Mouse (Mus musculus) left cerebral cortex, postnatal 10 days (tissue): ENCODE measurements around the gene Eml1. TPM values are rescaled to one million over a fixed set of nuclear protein-coding genes. Genes with fewer than 3 reads are reported as not detected.
A peak's percentile ranks its signal among the peaks of the same experiment; 100 is the strongest.

Source experiments
- DNase-seq, 2 experiments: peaks; one replicate each; pipeline ENCODE4 v3.0.0; 2021 to 2022; ENCODE audit warnings: low spot score in 2 of 2, mixed read lengths in 1 of 2; ENCODE audit errors: extremely low spot score in 1 of 2
- intact Hi-C: fragments of 180-260 bp; cut with DNase I; formaldehyde crosslinking; loops from one replicate; pipeline ENCODE4 v1.15.1; 2025
- total RNA-seq, 2 experiments: library from RNA; stranded (reverse); gene quantifications; 2 replicates each; pipeline ENCODE4 v1.2.3; 2021

Gene Eml1
- total RNA-seq, 2 experiments from 2014 or later = 60.4 to 64.4 TPM

GRCm38 (mm10) chr12:108403957-108404356, 33.2 kb downstream of the Eml1 start:
- no peak for DNase-seq
- intact Hi-C loops = no loop called here

- DNase-seq = no peak
- intact Hi-C loops = no loop called here
Measured at GRCm38 (mm10) chr12:108409100-108409499, 38.3 kb downstream of the Eml1 start.

- intact Hi-C loops = no loop called here
- DNase-seq = no peak
Measured at GRCm38 (mm10) chr12:108410416-108411208, 39.9 kb downstream of the Eml1 start.

GRCm38 (mm10) chr12:108414932-108415331, 44.2 kb downstream of the Eml1 start:
- intact Hi-C loops = no loop called here
- no peak for DNase-seq

GRCm38 (mm10) chr12:108419570-108419969, 48.8 kb downstream of the Eml1 start:
- intact Hi-C loops = no loop called here
- DNase-seq = no peak

GRCm38 (mm10) chr12:108421477-108421876, 50.7 kb downstream of the Eml1 start:
- intact Hi-C loops = loop anchor here (5.0 kb wide), 2 partner anchors 59 to 71 kb away; no protein-coding TSS in a partner anchor
- no peak for DNase-seq

- intact Hi-C loops = loop anchor here (5.0 kb wide), 2 partner anchors 60 to 70 kb away; no protein-coding TSS in a partner anchor
Measured at GRCm38 (mm10) chr12:108422495-108422857, 51.7 kb downstream of the Eml1 start.

GRCm38 (mm10) chr12:108422858-108423631, 52.3 kb downstream of the Eml1 start:
- intact Hi-C loops = loop anchor here (5.0 kb wide), 2 partner anchors 61 to 69 kb away; no protein-coding TSS in a partner anchor
- peak; percentile 84 to 93 for DNase-seq

More at GRCm38 (mm10) chr12:108422495-108422857, 51.7 kb downstream of the Eml1 start:
- peak in 1 of 2 experiments; percentile 80 for DNase-seq

GRCm38 (mm10) chr12:108430964-108431363, 60.2 kb downstream of the Eml1 start:
- DNase-seq = no peak
- intact Hi-C loops = no loop called here

GRCm38 (mm10) chr12:108431714-108432113, 61.0 kb downstream of the Eml1 start:
- intact Hi-C loops = no loop called here
- DNase-seq = no peak

GRCm38 (mm10) chr12:108432578-108432977, 61.8 kb downstream of the Eml1 start:
- intact Hi-C loops = no loop called here
- no peak for DNase-seq

- intact Hi-C loops = no loop called here
- no peak for DNase-seq
Measured at GRCm38 (mm10) chr12:108433030-108433429, 62.3 kb downstream of the Eml1 start.

- intact Hi-C loops = no loop called here
- DNase-seq = peak in 1 of 2 experiments; percentile 61
Measured at GRCm38 (mm10) chr12:108433498-108433897, 62.7 kb downstream of the Eml1 start.

GRCm38 (mm10) chr12:108435444-108436015, 64.8 kb downstream of the Eml1 start:
- intact Hi-C loops = no loop called here
- no peak for DNase-seq

- peak in 1 of 2 experiments; percentile 46 for DNase-seq
- intact Hi-C loops = no loop called here
Measured at GRCm38 (mm10) chr12:108436029-108436923, 65.5 kb downstream of the Eml1 start.

GRCm38 (mm10) chr12:108437446-108437845, 66.7 kb downstream of the Eml1 start:
- DNase-seq = no peak
- intact Hi-C loops = no loop called here

- intact Hi-C loops = no loop called here
Measured at GRCm38 (mm10) chr12:108443271-108443670, 72.5 kb downstream of the Eml1 start.

GRCm38 (mm10) chr12:108443708-108444107, 73.0 kb downstream of the Eml1 start:
- DNase-seq = no peak
- intact Hi-C loops = no loop called here

More at GRCm38 (mm10) chr12:108443271-108443670, 72.5 kb downstream of the Eml1 start:
- DNase-seq = peak in 1 of 2 experiments; percentile 56
